Mouse (Mus musculus): Measurements from ENCODE around the gene Ndufs7.
"Not testable (repeated sequence)": the region's sequence is repeated elsewhere in the genome, so short reads cannot be mapped to it uniquely, and the experiment has no call there.

The Ndufs7 gene

GRCm38 (mm10) chr10:80248971-80249640 is at the start of gene Ndufs7:
TSS of gene Ndufs7 (plus strand) at chr10:80249121.
- peak; percentile 94 to 97 for DNase-seq

DNA sequence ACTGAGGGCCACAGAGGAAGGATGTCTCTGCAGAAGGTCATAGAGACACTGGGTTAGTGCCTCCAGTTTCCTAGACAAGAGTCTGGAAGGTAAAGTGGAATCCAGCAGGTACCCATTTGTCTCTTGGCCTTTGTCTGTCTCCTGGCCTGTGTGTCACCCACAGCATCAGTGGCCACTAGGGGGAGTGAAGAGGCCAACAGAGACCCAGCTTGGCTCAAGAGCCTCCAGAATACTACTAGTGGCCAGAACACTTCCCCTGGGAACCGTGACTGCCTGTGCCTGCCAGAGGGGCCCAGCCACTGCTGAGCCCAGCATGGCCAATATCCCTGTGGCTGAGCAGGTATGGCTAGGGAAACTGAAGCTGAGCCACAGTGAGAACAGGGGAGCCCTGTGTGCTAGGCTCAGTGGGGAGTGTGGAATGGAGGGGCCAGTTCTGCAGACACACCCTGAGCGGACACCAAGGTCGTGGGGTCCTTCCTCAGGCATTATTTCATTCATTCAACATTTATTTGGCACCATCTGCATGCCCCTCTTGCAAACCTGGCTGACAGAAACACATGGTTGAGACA is 49.4 kb upstream of the Ndufs7 start:
- peak; percentile 80 to 90 for DNase-seq

GRCm38 (mm10) chr10:80200485-80200884 is 48.4 kb upstream of the Ndufs7 start:
- DNase-seq = no peak

GRCm38 (mm10) chr10:80204055-80204454 is 44.9 kb upstream of the Ndufs7 start:
- no peak for DNase-seq

GRCm38 (mm10) chr10:80207201-80207600 is 41.7 kb upstream of the Ndufs7 start:
- DNase-seq = no peak

- DNase-seq = no peak
Observed at GRCm38 (mm10) chr10:80207676-80208075, 41.2 kb upstream of the Ndufs7 start.

GRCm38 (mm10) chr10:80208248-80208647 is 40.7 kb upstream of the Ndufs7 start:
- DNase-seq = no peak

GRCm38 (mm10) chr10:80208841-80209371 is 40.0 kb upstream of the Ndufs7 start:
- peak in 1 of 2 experiments; percentile 38 for DNase-seq

DNA sequence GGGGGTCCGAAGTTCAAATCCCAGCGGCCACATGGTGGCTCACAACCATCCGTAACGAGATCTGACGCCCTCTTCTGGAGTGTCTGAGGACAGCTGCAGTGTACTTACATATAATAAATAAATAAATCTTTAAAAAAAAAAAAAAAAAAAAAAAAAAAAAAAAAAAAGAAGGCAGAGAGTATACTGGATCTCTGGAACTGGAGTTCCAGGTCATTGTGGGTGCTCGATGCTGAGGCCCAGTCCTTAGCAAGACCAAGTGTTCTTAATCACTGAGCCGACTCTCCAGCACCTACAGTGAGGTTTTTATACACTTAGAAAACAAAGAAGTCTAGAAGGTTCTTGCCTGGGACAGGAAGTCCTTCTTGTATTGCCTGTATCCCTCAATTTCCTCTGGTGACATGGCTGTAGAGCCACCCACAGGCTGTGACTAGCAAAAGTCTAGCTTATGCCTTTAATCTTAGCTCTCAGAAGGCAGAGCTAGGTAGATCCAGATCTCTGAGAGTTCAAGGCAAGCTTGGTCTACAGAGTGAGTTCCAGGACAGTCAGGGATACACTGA is 37.3 kb upstream of the Ndufs7 start:
- not testable (repeated sequence) for DNase-seq

DNA sequence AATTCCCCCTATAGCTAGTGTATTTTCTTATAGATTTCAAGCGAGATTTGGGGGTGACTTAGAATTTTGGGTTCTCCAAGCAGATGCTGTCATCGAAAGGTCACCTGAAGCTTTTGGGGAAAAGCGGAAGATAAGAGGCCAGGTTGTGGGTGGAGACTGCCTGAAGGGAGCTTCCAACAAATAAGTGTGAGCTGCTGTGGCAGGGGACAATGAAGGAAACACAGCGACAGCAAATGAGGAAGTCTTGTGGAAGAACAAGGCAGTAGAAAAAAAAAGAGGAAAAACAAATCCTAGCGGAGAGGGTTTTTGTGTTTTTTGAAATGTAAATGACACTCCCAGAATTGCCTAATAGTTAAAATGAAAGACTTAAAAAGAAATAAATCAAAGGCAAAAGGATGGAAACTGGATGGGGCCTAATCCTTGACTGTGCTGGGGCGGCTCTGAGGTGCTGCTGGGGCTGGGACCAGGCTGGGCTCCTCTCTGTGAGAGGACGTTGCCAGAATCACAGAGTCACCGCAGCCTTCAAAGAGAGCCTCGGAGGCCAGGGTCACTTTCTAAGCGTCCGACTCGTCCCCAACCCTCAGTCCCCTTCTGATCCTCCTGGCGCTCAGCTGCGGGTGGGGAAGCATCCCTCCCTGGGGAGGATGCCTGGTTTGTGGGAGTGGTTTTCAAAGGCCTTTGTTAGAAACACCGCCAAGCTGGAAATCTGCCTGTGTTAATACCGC is 33.7 kb upstream of the Ndufs7 start:
- DNase-seq = no peak

DNA sequence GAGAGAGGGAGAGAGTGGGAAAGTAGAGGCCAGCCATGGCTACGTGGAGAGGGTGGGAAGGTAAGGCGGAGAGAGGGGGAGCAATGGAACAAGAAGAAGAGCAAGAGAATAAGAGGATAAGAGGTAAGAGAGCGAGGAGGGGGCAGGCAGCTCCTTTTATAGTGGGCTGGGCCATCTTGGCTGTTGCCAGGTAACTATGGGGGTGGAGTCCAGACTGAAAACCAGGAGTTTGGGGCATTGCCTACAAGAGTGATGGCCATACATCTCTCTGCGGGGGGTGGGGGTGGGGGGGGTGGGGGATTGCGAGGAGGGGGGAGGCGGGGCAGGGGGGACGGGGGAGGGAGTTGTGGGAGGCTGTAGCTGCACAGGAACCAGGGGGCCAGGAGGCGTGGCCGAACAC is 28.2 kb upstream of the Ndufs7 start:
- no peak for DNase-seq

DNA sequence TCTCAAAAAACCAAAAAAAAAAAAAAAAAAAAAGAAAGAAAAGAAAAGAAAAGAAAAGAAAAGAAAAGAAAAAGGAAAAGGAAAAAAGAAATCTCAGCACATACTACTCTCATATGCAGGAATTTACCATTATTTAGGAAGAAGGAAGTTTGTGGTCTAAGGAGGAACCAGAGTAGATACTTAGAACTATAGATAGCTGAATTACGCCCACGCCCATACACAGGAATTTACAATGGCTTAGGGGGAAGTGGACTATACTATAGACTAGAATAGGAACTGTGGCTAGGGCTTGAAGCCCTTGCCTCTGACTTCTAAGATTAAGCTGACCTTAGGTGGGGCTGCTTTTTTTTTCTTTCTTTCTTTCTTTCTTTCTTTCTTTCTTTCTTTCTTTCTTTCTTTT is 25.8 kb upstream of the Ndufs7 start:
- DNase-seq = not testable (repeated sequence)

DNA sequence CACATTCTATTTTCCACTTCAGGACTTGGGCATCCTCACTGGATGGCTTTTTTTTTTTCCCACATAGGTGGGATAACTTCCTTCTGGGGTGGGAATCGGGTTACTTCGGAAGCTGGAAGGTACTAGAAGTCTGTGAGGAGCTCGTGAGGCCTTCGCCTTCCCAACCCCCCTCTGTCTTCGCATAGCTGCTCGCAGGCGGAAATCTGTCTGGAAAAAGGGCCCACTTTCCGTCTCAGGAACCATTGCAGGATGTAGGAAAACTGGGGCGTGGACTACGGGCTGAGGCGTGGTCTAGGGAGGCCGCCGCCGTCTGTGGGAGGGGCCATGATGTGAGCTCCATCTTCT is 22.9 kb upstream of the Ndufs7 start:
- DNase-seq = no peak

DNA sequence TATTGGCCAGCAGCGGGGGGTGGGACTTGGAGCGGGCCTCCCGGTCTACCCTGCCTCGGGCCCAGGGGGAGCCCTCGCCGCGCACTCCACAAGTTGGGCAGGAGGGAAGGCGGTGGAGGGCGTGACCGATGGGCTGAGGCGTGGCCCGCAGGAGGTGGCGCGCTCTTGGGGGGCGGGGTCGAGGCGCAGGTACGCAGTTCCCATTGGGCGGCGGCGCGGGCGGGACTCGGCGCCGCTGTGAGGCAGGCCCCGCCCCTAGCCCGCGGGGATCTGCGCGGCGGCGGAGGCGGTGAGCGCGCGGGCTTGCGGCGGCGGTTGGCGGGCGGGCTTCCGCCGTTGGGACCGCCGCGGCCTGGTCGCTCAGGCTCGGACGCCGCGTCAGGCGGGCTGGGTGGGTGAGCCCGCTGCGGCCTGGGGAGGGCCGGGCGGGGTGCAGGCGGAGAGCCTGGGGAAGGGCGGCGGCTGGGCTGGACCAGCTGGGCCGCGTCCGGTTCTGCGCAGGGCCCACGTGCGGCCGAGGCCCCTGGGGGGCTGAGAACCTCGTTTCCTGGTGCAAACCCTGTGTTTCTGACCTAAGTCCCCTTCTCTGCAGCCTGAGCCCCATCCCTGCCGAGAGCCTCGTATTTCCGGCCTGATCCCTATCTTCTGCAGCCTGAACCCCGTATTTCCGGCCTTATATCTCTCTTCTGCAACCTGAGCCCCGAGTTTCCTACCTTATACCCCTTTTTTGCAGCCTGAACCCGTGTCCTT is 22.3 kb upstream of the Ndufs7 start, which contains the start of gene Mum1:
Mum1 (plus strand) TSS at position 19 of the 750 bp plus-strand sequence.
- DNase-seq = peak; percentile 97 to 99

DNA sequence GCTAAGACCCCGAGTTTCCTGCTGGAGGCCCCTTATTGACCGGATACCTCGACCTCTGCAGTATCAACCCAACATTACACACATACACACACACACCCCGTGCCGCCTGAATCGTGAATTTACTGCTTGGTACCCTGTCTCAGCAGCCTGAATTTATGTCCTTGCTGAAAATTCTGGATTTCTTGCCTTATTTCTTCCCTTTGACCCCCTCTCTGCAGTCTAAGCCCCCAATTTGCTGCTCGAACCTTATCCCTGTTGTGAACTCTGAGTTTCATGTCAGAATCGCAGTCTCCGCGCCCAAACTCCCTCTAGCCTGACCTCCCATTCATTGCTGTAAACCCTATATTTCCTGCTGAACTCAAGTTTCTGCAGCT is 21.8 kb upstream of the Ndufs7 start:
- peak in 1 of 2 experiments; percentile 45 for DNase-seq

- peak; percentile 53 to 58 for DNase-seq
Observed at GRCm38 (mm10) chr10:80227877-80228775, 20.8 kb upstream of the Ndufs7 start.

DNA sequence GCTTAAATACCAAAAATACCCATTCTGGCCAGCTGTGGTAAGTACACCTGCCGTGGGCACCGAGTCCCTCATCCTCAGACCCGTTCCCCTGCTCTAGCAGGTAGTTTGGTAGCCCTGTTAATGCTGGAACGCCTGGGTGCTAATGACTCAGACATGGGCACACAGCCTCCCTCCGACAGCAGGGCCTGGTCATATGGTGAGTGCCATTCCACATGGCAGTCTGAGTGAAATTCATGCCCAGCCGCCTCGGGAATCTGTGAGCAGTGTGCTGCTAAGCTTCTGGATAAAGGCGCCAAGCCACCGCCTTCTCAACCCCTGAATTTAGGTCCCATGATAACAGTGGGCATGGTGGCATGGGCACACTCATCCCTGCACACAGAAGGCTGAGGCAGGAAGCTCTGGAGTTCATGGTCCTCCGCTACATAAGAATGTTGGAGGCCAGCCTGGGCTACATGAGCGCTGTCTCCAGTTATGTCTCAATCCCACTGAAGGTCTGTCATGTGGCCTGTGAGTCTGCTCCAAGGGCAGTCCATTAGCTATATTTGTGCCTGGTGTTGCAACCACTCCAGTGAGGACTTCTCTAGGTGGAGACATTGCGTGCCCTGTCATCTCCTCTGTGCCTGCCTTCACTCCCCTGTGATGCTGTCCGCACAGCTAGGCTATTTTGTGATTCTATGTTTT is 12.6 kb upstream of the Ndufs7 start:
- DNase-seq = peak; percentile 60 to 73

DNA sequence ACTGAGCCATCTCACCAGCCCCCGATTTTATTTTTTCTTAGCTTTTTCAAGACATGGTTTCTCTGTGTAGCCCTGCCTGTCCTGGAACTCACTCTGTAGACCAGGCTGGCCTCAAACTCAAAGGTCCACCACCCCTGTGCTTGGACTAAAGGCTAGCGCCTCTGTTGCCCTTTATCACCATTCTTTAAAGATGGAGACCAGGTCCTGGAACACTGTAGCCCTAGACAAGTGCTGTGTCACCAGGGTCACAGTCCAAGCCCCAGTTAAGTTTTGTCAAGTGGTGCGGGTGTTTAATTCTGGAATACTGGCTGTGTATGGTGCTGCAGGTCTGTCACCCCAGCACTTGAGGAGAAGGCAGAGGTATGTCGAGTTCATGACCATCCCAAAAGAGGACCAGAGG is 11.9 kb upstream of the Ndufs7 start:
- no peak for DNase-seq

DNA sequence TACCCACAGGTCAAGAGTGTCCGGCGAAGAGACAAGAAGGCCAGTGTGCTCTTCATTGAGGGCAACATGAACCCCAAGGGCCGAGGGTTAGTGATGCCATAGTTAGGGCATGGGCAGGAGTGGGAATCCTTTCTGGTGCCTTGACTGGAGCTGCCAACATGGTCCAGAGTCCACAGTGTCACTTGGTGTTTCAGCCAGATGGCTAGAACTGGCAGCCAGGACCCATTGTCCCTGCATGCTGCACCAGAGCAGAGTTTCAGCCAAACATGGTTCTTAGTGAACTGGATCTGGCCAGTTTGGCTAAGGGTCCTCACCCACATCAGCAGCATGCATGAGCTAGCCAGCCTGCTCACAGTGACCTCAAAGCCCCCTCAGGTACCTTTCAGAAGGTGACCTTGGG is 10.6 kb upstream of the Ndufs7 start:
- peak in 1 of 2 experiments; percentile 52 for DNase-seq

- no peak for DNase-seq
Observed at GRCm38 (mm10) chr10:80239791-80240190, 9.1 kb upstream of the Ndufs7 start.

DNA sequence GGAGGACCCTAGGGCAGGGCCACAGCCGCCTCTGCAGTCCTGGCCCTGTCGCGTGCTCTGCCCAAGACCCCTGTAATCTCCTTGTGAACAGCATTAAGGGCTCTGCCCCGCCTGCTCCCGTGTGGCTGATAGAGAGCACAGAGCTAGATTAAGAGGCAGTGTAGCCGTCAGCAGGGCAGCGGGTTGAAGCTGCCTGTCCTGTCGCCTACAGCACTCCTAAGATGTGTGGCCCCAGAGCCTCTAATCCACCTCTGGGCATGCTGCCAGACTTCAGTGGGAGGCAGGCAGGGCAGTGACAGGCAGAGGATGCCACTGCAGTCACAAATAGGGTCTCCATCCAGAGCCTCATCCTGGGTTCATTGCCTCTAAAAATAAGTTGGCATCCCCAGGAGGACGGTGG is 6.8 kb upstream of the Ndufs7 start:
- DNase-seq = peak; percentile 67 to 80

Measured in cerebellum, postnatal 25 days (tissue).